Mouse (Mus musculus): ENCODE measurements around the gene Gm5868. TPM values are rescaled to one million over a fixed set of nuclear protein-coding genes. Genes with fewer than 3 reads are reported as not detected.
A peak's percentile ranks its signal among the peaks of the same experiment; 100 is the strongest.

Gene Gm5868
- 4.7 and 6.3 TPM in 2 replicates for polyA plus RNA-seq (2014; fragmentation: Nextera tagmentation; extraction: Ambion mirVana)

DNA sequence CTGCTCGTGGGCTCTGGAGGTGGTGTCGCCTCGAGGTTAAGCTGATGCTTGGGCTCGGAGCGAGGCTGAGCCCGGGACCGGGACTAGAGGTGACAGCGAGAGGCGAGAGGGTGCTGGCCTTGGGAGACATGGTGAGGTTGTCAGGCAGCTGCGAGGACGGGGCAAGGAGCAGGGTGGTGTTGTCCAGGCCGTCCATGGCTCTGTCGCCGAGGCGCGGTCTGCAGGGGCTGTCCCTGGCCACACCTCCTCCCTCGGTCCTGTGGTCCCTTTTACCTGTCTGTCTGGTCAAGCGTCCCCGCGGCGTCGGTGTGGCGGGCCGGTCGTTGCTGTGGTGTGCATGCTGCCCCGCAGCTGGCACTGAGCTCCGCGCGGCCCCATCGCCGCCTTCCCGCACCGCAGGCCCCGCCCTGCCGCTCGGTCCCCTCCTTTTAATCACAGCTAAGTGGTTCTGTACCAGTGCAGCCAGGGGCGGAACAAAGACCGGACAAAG is at the start of gene Gm5868:
Gene Gm5868 (minus strand): TSS at position 360 of the 490 bp plus-strand sequence.
- no peaks in the 10 kb centered on the region for H3K9me3 ChIP-seq (ENCODE audit: control insufficient read depth, low read length)
- ATAC-seq (ENCODE audit: low FRiP score, low TSS enrichment) (peak; percentile 80), DNase-seq (peak; percentile 59)
- H3K27ac ChIP-seq (replicated peaks; ENCODE audit: low read depth, low read length) = no peak within 1 kb of the TSS
- peak within 1 kb of the TSS; percentile 39 for H3K4me3 ChIP-seq (replicated peaks; ENCODE audit: low read depth, low read length)
- peak within 1 kb of the TSS; percentile 37 for H3K9ac ChIP-seq (replicated peaks; ENCODE audit: low read length)
- no peaks in the 10 kb centered on the region for H3K36me3 ChIP-seq (ENCODE audit: control insufficient read depth, insufficient read depth, low read length)
- H3K27me3 ChIP-seq (ENCODE audit: control insufficient read depth, insufficient read depth, low read length) = no peaks in the 10 kb centered on the region
- WGBS = 2% methylated on average over 38 of the region's 38 CpGs
- H3K4me2 ChIP-seq (ENCODE audit: low read length) = peak within 1 kb of the TSS; percentile 60
- no peaks in the 10 kb centered on the region for H3K4me1 ChIP-seq (ENCODE audit: control insufficient read depth, insufficient read depth, low read length)

DNA sequence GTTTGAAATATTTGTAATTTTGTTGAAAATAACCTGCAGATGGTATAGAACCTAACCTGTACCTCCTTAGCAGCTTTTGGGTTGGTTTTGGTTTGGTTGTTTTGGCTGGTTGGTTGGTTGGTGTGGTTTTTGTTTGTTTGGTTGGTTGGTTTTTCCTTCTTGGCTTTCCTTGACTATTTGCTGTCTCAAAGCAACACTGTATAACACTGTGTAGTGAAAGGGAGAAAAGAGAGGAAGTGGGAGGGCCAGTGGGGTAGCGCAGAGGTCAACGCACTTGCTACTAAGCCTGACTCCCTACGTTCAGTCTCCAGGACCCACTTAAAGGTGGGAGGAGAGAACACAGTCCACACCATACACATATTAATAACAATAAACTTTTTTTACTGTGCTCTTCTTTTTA is 49.2 kb upstream of the Gm5868 start:
- Histone ChIP-seq H3K36me3 (ENCODE audit: control insufficient read depth, insufficient read depth, low read length) (no peaks in the 10 kb centered on the region), H3K4me3 (replicated peaks; ENCODE audit: low read depth, low read length) (no peak overlapping the region), H3K27me3 (ENCODE audit: control insufficient read depth, insufficient read depth, low read length) (no peaks in the 10 kb centered on the region), H3K9ac (replicated peaks; ENCODE audit: low read length) (no peak overlapping the region), H3K27ac (replicated peaks; ENCODE audit: low read depth, low read length) (no peak overlapping the region), H3K4me1 (ENCODE audit: control insufficient read depth, insufficient read depth, low read length) (no peaks in the 10 kb centered on the region), H3K9me3 (ENCODE audit: control insufficient read depth, low read length) (no peaks in the 10 kb centered on the region), H3K4me2 (ENCODE audit: low read length) (no peak overlapping the region)
- 94% methylated on average over 3 of the region's 3 CpGs for WGBS
- ATAC-seq (ENCODE audit: low FRiP score, low TSS enrichment) = no peak
- DNase-seq = no peak

DNA sequence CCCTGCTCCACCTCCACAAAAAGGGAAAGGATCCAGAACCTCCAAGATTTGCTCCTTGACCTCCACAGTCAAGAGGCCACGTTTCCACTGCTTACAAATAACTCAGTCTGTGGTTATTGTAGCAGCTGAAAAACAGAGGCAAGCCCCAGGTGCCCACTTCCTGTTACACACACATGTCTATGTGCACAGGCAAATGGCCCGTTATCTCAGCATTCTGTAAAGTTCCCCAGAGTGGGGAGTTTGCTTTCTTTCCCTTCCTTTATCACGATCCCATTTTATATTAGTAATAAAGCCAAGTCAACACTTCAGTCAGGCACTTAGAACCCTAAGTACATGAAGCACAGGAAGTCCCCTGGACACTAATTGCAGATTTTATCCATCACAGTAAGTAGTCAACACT is 48.8 kb upstream of the Gm5868 start:
- H3K4me3 ChIP-seq (replicated peaks; ENCODE audit: low read depth, low read length) = no peak overlapping the region
- H3K4me1 ChIP-seq (ENCODE audit: control insufficient read depth, insufficient read depth, low read length) = no peaks in the 10 kb centered on the region
- no peaks in the 10 kb centered on the region for H3K36me3 ChIP-seq (ENCODE audit: control insufficient read depth, insufficient read depth, low read length)
- no peak overlapping the region for H3K4me2 ChIP-seq (ENCODE audit: low read length)
- no peaks in the 10 kb centered on the region for H3K9me3 ChIP-seq (ENCODE audit: control insufficient read depth, low read length)
- no peaks in the 10 kb centered on the region for H3K27me3 ChIP-seq (ENCODE audit: control insufficient read depth, insufficient read depth, low read length)
- H3K27ac ChIP-seq (replicated peaks; ENCODE audit: low read depth, low read length) = no peak overlapping the region
- WGBS = 76% methylated on average over 3 of the region's 3 CpGs
- DNase-seq (no peak), ATAC-seq (ENCODE audit: low FRiP score, low TSS enrichment) (no peak)
- H3K9ac ChIP-seq (replicated peaks; ENCODE audit: low read length) = no peak overlapping the region

DNA sequence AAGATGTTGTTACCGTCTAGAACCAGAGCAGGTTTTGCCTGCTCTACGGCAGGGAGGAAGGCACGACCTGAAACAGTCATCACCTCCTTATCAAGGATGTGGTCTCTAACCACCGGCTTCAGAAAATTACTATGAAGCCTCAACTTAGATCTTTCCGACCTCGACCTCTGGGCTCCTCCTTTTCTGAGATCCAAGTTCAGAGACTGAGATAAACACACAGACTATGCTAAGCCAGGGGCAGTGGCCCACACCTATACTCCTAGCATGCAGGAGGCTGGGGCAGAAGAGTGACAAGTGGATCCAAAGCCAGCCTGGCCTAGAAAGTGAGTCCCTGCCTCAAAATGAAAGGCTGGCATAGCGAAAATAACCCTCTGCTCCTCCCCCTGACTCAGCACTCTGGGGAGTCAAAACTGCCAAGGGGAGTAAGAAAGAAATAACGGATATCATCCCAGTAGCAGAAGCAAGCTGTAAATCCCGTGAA is 47.5 kb upstream of the Gm5868 start:
- Histone ChIP-seq H3K27me3 (ENCODE audit: control insufficient read depth, insufficient read depth, low read length) (no peaks in the 10 kb centered on the region), H3K27ac (replicated peaks; ENCODE audit: low read depth, low read length) (no peak overlapping the region), H3K4me1 (ENCODE audit: control insufficient read depth, insufficient read depth, low read length) (no peaks in the 10 kb centered on the region), H3K4me3 (replicated peaks; ENCODE audit: low read depth, low read length) (no peak overlapping the region), H3K4me2 (ENCODE audit: low read length) (no peak overlapping the region), H3K9ac (replicated peaks; ENCODE audit: low read length) (no peak overlapping the region), H3K36me3 (ENCODE audit: control insufficient read depth, insufficient read depth, low read length) (no peaks in the 10 kb centered on the region), H3K9me3 (ENCODE audit: control insufficient read depth, low read length) (no peaks in the 10 kb centered on the region)
- 91% methylated on average over 9 of the region's 9 CpGs for WGBS
- no peak for DNase-seq
- no peak for ATAC-seq (ENCODE audit: low FRiP score, low TSS enrichment)

DNA sequence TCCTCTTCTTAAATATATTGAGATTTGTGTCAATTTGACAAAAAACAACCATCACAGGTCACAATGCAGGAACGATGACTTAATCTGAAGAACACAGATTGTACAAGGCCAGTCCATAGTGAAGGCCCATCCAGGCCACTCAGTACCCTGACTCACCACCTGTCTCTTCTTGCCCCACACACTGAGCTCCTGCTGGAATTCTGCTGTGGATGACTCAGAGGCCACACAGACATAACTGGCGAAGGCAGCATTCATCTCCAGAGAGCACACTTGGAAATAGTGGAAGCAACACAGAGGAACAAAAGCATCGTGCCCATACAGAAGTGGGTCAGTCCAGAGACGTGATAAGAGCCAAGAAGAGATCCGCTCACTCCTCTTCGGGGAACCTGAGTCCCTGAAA is 42.7 kb upstream of the Gm5868 start:
- DNase-seq = no peak
- 90% methylated on average over 6 of the region's 6 CpGs for WGBS
- H3K27ac ChIP-seq (replicated peaks; ENCODE audit: low read depth, low read length) = no peak overlapping the region
- H3K9ac ChIP-seq (replicated peaks; ENCODE audit: low read length) = no peak overlapping the region
- H3K9me3 ChIP-seq (ENCODE audit: control insufficient read depth, low read length) = no peaks in the 10 kb centered on the region
- no peaks in the 10 kb centered on the region for H3K27me3 ChIP-seq (ENCODE audit: control insufficient read depth, insufficient read depth, low read length)
- no peak overlapping the region for H3K4me3 ChIP-seq (replicated peaks; ENCODE audit: low read depth, low read length)
- no peaks in the 10 kb centered on the region for H3K4me1 ChIP-seq (ENCODE audit: control insufficient read depth, insufficient read depth, low read length)
- ATAC-seq (ENCODE audit: low FRiP score, low TSS enrichment) = no peak
- H3K4me2 ChIP-seq (ENCODE audit: low read length) = no peak overlapping the region
- no peaks in the 10 kb centered on the region for H3K36me3 ChIP-seq (ENCODE audit: control insufficient read depth, insufficient read depth, low read length)

DNA sequence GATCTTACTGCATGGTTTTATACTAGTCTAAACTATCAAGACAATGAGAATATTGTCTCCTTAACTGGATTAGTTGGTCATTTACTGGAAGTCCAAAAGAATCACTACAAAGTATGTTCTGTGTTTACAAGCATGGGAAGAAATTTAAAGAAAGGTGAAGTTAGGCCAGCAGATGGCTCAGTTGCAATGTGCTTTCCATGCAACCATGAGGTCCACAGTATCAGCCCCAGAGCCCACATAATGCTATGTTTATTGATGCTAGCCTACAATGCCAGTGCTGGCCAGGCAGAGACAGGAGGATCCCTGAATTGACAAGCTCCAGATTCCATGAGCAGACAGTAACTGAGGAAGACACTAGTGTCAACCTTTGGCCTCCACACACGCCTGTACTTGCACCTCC is 33.7 kb upstream of the Gm5868 start:
- no peak overlapping the region for H3K9ac ChIP-seq (replicated peaks; ENCODE audit: low read length)
- H3K36me3 ChIP-seq (ENCODE audit: control insufficient read depth, insufficient read depth, low read length) = no peaks in the 10 kb centered on the region
- H3K4me2 ChIP-seq (ENCODE audit: low read length) = no peak overlapping the region
- no peak overlapping the region for H3K4me3 ChIP-seq (replicated peaks; ENCODE audit: low read depth, low read length)
- H3K27ac ChIP-seq (replicated peaks; ENCODE audit: low read depth, low read length) = no peak overlapping the region
- H3K9me3 ChIP-seq (ENCODE audit: control insufficient read depth, low read length) = no peaks in the 10 kb centered on the region
- DNase-seq = no peak
- no peaks in the 10 kb centered on the region for H3K27me3 ChIP-seq (ENCODE audit: control insufficient read depth, insufficient read depth, low read length)
- 96% methylated on average over 1 of the region's 1 CpGs for WGBS
- no peak for ATAC-seq (ENCODE audit: low FRiP score, low TSS enrichment)
- H3K4me1 ChIP-seq (ENCODE audit: control insufficient read depth, insufficient read depth, low read length) = no peaks in the 10 kb centered on the region

DNA sequence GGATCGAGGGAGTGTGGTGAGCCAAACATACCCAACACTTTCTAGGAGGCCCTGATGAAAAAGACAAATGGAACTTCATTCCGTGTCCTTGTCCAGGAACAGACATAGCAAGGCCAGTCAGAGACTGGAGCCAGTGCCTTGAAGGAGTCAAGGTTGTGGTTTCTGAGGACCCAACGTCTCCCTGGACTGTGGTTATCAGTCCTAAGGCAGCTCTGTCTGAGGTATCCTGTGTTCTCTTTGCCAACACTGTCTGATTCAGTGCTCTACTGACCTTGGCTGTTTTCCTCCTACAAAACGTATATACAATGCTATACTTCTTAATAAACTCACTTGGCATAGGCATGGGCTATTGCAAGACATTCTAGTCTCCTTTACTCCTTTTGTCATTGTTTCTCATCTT is 30.1 kb upstream of the Gm5868 start:
- no peaks in the 10 kb centered on the region for H3K36me3 ChIP-seq (ENCODE audit: control insufficient read depth, insufficient read depth, low read length)
- DNase-seq (no peak), ATAC-seq (ENCODE audit: low FRiP score, low TSS enrichment) (no peak)
- WGBS = 90% methylated on average over 4 of the region's 4 CpGs
- H3K27me3 ChIP-seq (ENCODE audit: control insufficient read depth, insufficient read depth, low read length) = no peaks in the 10 kb centered on the region
- H3K9ac ChIP-seq (replicated peaks; ENCODE audit: low read length) = no peak overlapping the region
- H3K4me3 ChIP-seq (replicated peaks; ENCODE audit: low read depth, low read length) = no peak overlapping the region
- no peaks in the 10 kb centered on the region for H3K4me1 ChIP-seq (ENCODE audit: control insufficient read depth, insufficient read depth, low read length)
- no peak overlapping the region for H3K27ac ChIP-seq (replicated peaks; ENCODE audit: low read depth, low read length)
- H3K4me2 ChIP-seq (ENCODE audit: low read length) = no peak overlapping the region
- no peaks in the 10 kb centered on the region for H3K9me3 ChIP-seq (ENCODE audit: control insufficient read depth, low read length)

DNA sequence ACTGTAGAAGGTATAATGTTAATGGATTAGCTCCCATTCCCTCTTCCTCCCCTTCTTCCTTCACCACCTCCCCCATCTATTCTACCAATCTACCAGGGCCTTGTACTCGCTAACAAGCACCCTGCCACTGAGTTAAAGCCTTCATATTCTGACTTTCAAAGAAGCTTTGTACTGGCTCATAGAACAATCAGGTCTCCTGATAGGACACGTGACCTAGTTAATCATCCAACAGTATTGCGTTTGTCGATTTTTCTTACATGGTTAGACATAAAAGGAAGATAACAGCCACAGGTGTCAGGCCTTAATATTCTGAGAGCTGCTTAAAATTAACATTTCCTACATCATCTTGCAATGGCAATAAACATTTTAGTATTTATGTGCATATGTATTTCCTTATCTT is 15.8 kb upstream of the Gm5868 start:
- Histone ChIP-seq H3K4me2 (ENCODE audit: low read length) (no peak overlapping the region), H3K4me1 (ENCODE audit: control insufficient read depth, insufficient read depth, low read length) (no peaks in the 10 kb centered on the region), H3K4me3 (replicated peaks; ENCODE audit: low read depth, low read length) (no peak overlapping the region), H3K9ac (replicated peaks; ENCODE audit: low read length) (no peak overlapping the region), H3K9me3 (ENCODE audit: control insufficient read depth, low read length) (no peaks in the 10 kb centered on the region), H3K27ac (replicated peaks; ENCODE audit: low read depth, low read length) (no peak overlapping the region), H3K36me3 (ENCODE audit: control insufficient read depth, insufficient read depth, low read length) (no peaks in the 10 kb centered on the region), H3K27me3 (ENCODE audit: control insufficient read depth, insufficient read depth, low read length) (no peaks in the 10 kb centered on the region)
- DNase-seq (no peak), ATAC-seq (ENCODE audit: low FRiP score, low TSS enrichment) (no peak)
- 93% methylated on average over 4 of the region's 4 CpGs for WGBS

DNA sequence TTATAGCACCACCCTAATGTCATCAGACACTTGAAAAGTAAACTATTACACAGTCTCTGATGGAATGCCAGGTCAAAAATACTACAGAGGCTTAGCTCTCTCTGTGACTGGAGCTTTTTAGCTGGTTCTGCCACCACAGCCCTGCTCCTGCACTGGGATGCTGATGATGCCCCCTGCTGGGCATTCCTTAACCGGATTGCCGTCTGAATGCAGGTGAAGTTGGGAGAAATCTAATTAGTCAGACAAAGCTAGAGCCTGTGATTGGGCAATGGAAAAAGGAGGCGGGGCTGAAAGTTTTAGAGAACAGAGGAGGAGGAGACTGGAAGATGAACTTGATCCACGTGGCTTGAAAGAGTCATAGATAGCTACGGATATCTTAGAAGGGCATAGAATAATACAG is 13.7 kb upstream of the Gm5868 start:
- H3K27ac ChIP-seq (replicated peaks; ENCODE audit: low read depth, low read length) = no peak overlapping the region
- ATAC-seq (ENCODE audit: low FRiP score, low TSS enrichment) (peak; percentile 34; the same call in 1 of the 2 replicates), DNase-seq (peak; percentile 57)
- no peak overlapping the region for H3K4me3 ChIP-seq (replicated peaks; ENCODE audit: low read depth, low read length)
- H3K4me1 ChIP-seq (ENCODE audit: control insufficient read depth, insufficient read depth, low read length) = no peaks in the 10 kb centered on the region
- no peaks in the 10 kb centered on the region for H3K36me3 ChIP-seq (ENCODE audit: control insufficient read depth, insufficient read depth, low read length)
- H3K4me2 ChIP-seq (ENCODE audit: low read length) = no peak overlapping the region
- WGBS = 13% methylated on average over 5 of the region's 5 CpGs
- no peaks in the 10 kb centered on the region for H3K27me3 ChIP-seq (ENCODE audit: control insufficient read depth, insufficient read depth, low read length)
- H3K9ac ChIP-seq (replicated peaks; ENCODE audit: low read length) = no peak overlapping the region
- no peaks in the 10 kb centered on the region for H3K9me3 ChIP-seq (ENCODE audit: control insufficient read depth, low read length)
